Mouse (Mus musculus): ENCODE measurements at regions not wholly inside any gene's neighbourhood (a gene's known extent, or its start where the extent isn't known, plus 50 kb on each side); places are given as distances from the start of the nearest gene placed in this dataset.

GRCm38 (mm10) chr4:131060191-131060680 lies 116.1 kb downstream of the Matn1 start:
- Histone ChIP-seq H3K9me3 (replicated peaks; ENCODE audit: low read length) (no peaks in the 10 kb centered on the region), H3K9ac (ENCODE audit: insufficient read depth, low read depth) (no peak overlapping the region), H3K27me3 (replicated peaks) (peaks cover 85% of the 10 kb centered on the region), H3K27ac (ENCODE audit: insufficient read depth, low read depth) (no peak overlapping the region), H3K4me1 (ENCODE audit: control insufficient read depth in 1 of 2, insufficient read depth in 2 of 2) (no peaks in the 10 kb centered on the region), H3K4me2 (ENCODE audit: insufficient read depth, low read depth, poor library complexity, severe bottlenecking) (no peak overlapping the region), H3K36me3 (replicated peaks in 1 of 2; ENCODE audit: control insufficient read depth in 1 of 2, insufficient read depth in 1 of 2, low read length in 1 of 2) (no peaks in the 10 kb centered on the region), H3K79me2 (replicated peaks; ENCODE audit: control insufficient read depth, extremely low read depth, insufficient read depth, poor library complexity, severe bottlenecking) (no peaks in the 10 kb centered on the region), H3K4me3 (replicated peaks in 1 of 3; ENCODE audit: low read depth in 2 of 3, low read length in 2 of 3, poor library complexity in 1 of 3) (no peak overlapping the region)
- dilution Hi-C loops (cut with MboI; ENCODE audit: extremely low pct_ligation_motif_present, extremely low pct_unique_long_range_greater_than_20kb, low sequenced_read_pairs) (no loop called here), in situ Hi-C loops (cut with MboI; ENCODE audit: low pct_ligation_motif_present, low pct_unique_long_range_greater_than_20kb, low sequenced_read_pairs) (no loop called here)
- no peak for DNase-seq (ENCODE audit: extremely low read depth)
- no peak for TF ChIP-seq JUN (IDR thresholded peaks at IDR 0.05; ENCODE audit: insufficient read depth, low read depth, low read length)
- TF ChIP-seq NRF1 (IDR thresholded peaks at IDR 0.05; ENCODE audit: low read depth, low read length) = no peak
- TF ChIP-seq TBP (conservative IDR thresholded peaks at IDR 0.05; ENCODE audit: low read depth, low read length) = no peak
- no peak for TF ChIP-seq E2F4 (IDR thresholded peaks at IDR 0.05; ENCODE audit: insufficient replicate concordance, low read depth, low read length)
- TF ChIP-seq ETS1 (conservative IDR thresholded peaks at IDR 0.05; ENCODE audit: low read depth, low read length) = no peak
- no peak for TF ChIP-seq KAT2A (IDR thresholded peaks at IDR 0.05; ENCODE audit: insufficient replicate concordance, low read length)
- no peak for TF ChIP-seq ZKSCAN1 (IDR thresholded peaks at IDR 0.05; ENCODE audit: borderline replicate concordance, low read depth, low read length)
- no peak for TF ChIP-seq MEF2A (IDR thresholded peaks at IDR 0.05; ENCODE audit: borderline replicate concordance, low read depth, low read length)
- no peak for TF ChIP-seq MAFK (IDR thresholded peaks at IDR 0.05; ENCODE audit: insufficient replicate concordance, low read length)
- TF ChIP-seq CHD2 (IDR thresholded peaks at IDR 0.05; ENCODE audit: low read length) = no peak

GRCm38 (mm10) chr4:131060706-131061105 lies 116.5 kb downstream of the Matn1 start:
- DNase-seq (ENCODE audit: extremely low read depth) = no peak
- H3K27me3 ChIP-seq (replicated peaks) = peaks cover 85% of the 10 kb centered on the region
- in situ Hi-C loops (cut with MboI; ENCODE audit: low pct_ligation_motif_present, low pct_unique_long_range_greater_than_20kb, low sequenced_read_pairs) = no loop called here
- no peaks in the 10 kb centered on the region for H3K9me3 ChIP-seq (replicated peaks; ENCODE audit: low read length)
- no peaks in the 10 kb centered on the region for H3K36me3 ChIP-seq (replicated peaks in 1 of 2; ENCODE audit: control insufficient read depth in 1 of 2, insufficient read depth in 1 of 2, low read length in 1 of 2)
- no peak overlapping the region for H3K4me3 ChIP-seq (replicated peaks in 1 of 3; ENCODE audit: low read depth in 2 of 3, low read length in 2 of 3, poor library complexity in 1 of 3)
- dilution Hi-C loops (cut with MboI; ENCODE audit: extremely low pct_ligation_motif_present, extremely low pct_unique_long_range_greater_than_20kb, low sequenced_read_pairs) = no loop called here
- H3K27ac ChIP-seq (ENCODE audit: insufficient read depth, low read depth) = no peak overlapping the region
- H3K4me2 ChIP-seq (ENCODE audit: insufficient read depth, low read depth, poor library complexity, severe bottlenecking) = no peak overlapping the region
- H3K79me2 ChIP-seq (replicated peaks; ENCODE audit: control insufficient read depth, extremely low read depth, insufficient read depth, poor library complexity, severe bottlenecking) = no peaks in the 10 kb centered on the region
- H3K4me1 ChIP-seq (ENCODE audit: control insufficient read depth in 1 of 2, insufficient read depth in 2 of 2) = no peaks in the 10 kb centered on the region
- TF ChIP-seq MAX (IDR thresholded peaks at IDR 0.05; ENCODE audit: low read length) = no peak
- no peak for TF ChIP-seq MAFK (IDR thresholded peaks at IDR 0.05; ENCODE audit: insufficient replicate concordance, low read length)
- no peak for TF ChIP-seq MXI1 (IDR thresholded peaks at IDR 0.05; ENCODE audit: low read depth, low read length)
- no peak for TF ChIP-seq SMC3 (IDR thresholded peaks at IDR 0.05; ENCODE audit: low read depth, low read length)
- no peak for TF ChIP-seq TBP (conservative IDR thresholded peaks at IDR 0.05; ENCODE audit: low read depth, low read length)
- no peak for TF ChIP-seq RCOR1 (conservative IDR thresholded peaks at IDR 0.05; ENCODE audit: low read depth, low read length)
- no peak for TF ChIP-seq NELFE (IDR thresholded peaks at IDR 0.05; ENCODE audit: low read depth, low read length)
- TF ChIP-seq HCFC1 (IDR thresholded peaks at IDR 0.05; ENCODE audit: low read depth, low read length) = no peak
- TF ChIP-seq UBTF (IDR thresholded peaks at IDR 0.05; ENCODE audit: low read depth, low read length) = no peak
- no peak for TF ChIP-seq E2F4 (IDR thresholded peaks at IDR 0.05; ENCODE audit: insufficient replicate concordance, low read depth, low read length)
- no peak for TF ChIP-seq ZC3H11A (IDR thresholded peaks at IDR 0.05; ENCODE audit: low read depth, low read length)
- no peak for TF ChIP-seq KAT2A (IDR thresholded peaks at IDR 0.05; ENCODE audit: insufficient replicate concordance, low read length)
- no peak for TF ChIP-seq EP300 (IDR thresholded peaks at IDR 0.05; ENCODE audit: low read length)
- TF ChIP-seq USF1 (IDR thresholded peaks at IDR 0.05; ENCODE audit: low read depth, low read length) = no peak
- no peak for TF ChIP-seq ZNF384 (IDR thresholded peaks at IDR 0.05; ENCODE audit: low read depth, low read length)
- no peak overlapping the region for H3K9ac ChIP-seq (ENCODE audit: insufficient read depth, low read depth)

All from CH12.LX (cell line).